Mouse (Mus musculus) kidney, adult 2 months (tissue): Measurements from ENCODE around the gene Polr1b.

Experiments used
- CTCF ChIP-seq: fragments of 200-500 bp; conservative IDR thresholded peaks from 2 replicates; pipeline ENCODE4 v1.5.1; 2011; ENCODE audit warnings: low read depth, mild to moderate bottlenecking, control low read depth, low read length, moderate library complexity, mixed read lengths; ENCODE audit not compliant: insufficient read depth, insufficient read length
- POLR2A ChIP-seq: fragments of 200-500 bp; IDR thresholded peaks from one replicate; pipeline ENCODE4 v1.6.1; 2011; ENCODE audit warnings: low read depth, low read length, control low read depth

DNA sequence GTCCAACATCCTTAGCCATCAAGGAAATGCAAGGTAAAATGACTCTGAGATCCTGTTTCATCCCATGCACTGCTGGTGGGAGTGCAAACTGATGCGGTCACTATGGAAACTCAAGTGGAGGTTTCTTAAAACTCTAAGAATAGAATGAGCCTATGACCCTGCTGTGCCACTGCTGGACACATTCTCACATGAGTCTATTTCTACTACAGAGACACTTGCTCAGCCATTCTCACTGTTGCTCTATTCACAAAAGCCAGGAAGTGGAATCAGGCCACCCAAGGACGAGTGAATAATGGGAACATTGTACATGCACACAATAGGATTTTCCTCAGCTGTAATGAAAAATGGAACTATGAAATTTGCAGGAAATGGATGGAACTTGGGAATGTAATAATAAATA, 48.0 kb downstream of the Polr1b start:
- no peak for TF ChIP-seq POLR2A
- no peak for TF ChIP-seq CTCF
